Mouse (Mus musculus) kidney, postnatal 0 days (tissue): ENCODE data around the gene Gm5431. TPM values are rescaled to one million over a fixed set of nuclear protein-coding genes. Genes with fewer than 3 reads are reported as not detected.
"Not testable (repeated sequence)": the region's sequence is repeated elsewhere in the genome, so short reads cannot be mapped to it uniquely, and the experiment has no call there.

ENCODE experiments used
- ATAC-seq: fragments of 200-750 bp; cut with Nextera tagmentation; replicated peaks from 2 replicates; pipeline ENCODE4 v1.8.0; 2017; ENCODE audit warnings: low read depth, moderate number of reproducible peaks, moderate TSS enrichment, moderate library complexity; ENCODE audit not compliant: low FRiP score
- DNase-seq: peaks from one replicate; pipeline ENCODE4 v3.0.0-alpha.2; 2016; ENCODE audit warnings: low spot score
- H3K27ac ChIP-seq: fragments of 300-500 bp; sonication (generic); 2 replicates; pipeline ENCODE4 v1.5.1; 2014; ENCODE audit warnings: mild to moderate bottlenecking
- H3K27me3 ChIP-seq: fragments of 300-500 bp; sonication (generic); 2 replicates; pipeline ENCODE4 v1.6.1; 2014; ENCODE audit warnings: low read length, mixed read lengths; ENCODE audit not compliant: insufficient read depth
- H3K36me3 ChIP-seq: fragments of 300-500 bp; sonication (generic); 2 replicates; pipeline ENCODE4 v1.6.1; 2014; ENCODE audit warnings: low read length, mixed read lengths; ENCODE audit not compliant: insufficient read depth
- H3K4me1 ChIP-seq: fragments of 300-500 bp; sonication (generic); replicated peaks from 2 replicates; pipeline ENCODE4 v1.6.1; 2014; ENCODE audit warnings: antibody characterized with exemption, low read length, mixed read lengths; ENCODE audit not compliant: insufficient read depth
- H3K4me2 ChIP-seq: fragments of 300-500 bp; sonication (generic); 2 replicates; pipeline ENCODE4 v1.6.1; 2014; ENCODE audit warnings: mild to moderate bottlenecking, low read length, moderate library complexity, mixed read lengths
- H3K4me3 ChIP-seq: fragments of 300-500 bp; sonication (generic); replicated peaks from 2 replicates; pipeline ENCODE4 v1.5.1; 2014; ENCODE audit warnings: low read depth, low read length
- H3K9ac ChIP-seq: fragments of 300-500 bp; sonication (generic); 2 replicates; pipeline ENCODE4 v1.6.1; 2014; ENCODE audit warnings: low read depth, low read length
- H3K9me3 ChIP-seq: fragments of 300-500 bp; sonication (generic); replicated peaks from 2 replicates; pipeline ENCODE4 v1.6.1; 2016; ENCODE audit warnings: low read length, inconsistent platforms, mixed read lengths
- CTCF ChIP-seq: IDR thresholded peaks from 2 replicates; pipeline ENCODE4 v1.5.1; 2016; ENCODE audit warnings: antibody characterized with exemption, low read depth, mild to moderate bottlenecking, moderate library complexity
- WGBS: fragments of 180-500 bp; shearing (Covaris S2); extraction: QIAGEN DNeasy Blood & Tissue Kit; methylation state at CpG from one replicate; pipeline ENCODE4 v1.1.7; 2014; 5-methylcytosine and 5-hydroxymethylcytosine counted together
- polyA plus RNA-seq: library from polyadenylated mRNA; unstranded; fragments of >200 nt; fragmentation: Nextera tagmentation; extraction: Ambion mirVana; gene quantifications from 2 replicates; pipeline ENCODE4 v1.2.1, GENCODE M21; 2015

Gm5431 gene
- polyA plus RNA-seq, 1 experiment from 2014 or later, result 0.43 TPM

- Histone ChIP-seq H3K4me1 (peaks cover 5% of the 10 kb centered on the region), H3K4me3 (no peak overlapping the region), H3K9ac (no peak overlapping the region), H3K36me3 (no peaks in the 10 kb centered on the region), H3K4me2 (no peak overlapping the region), H3K27me3 (no peaks in the 10 kb centered on the region), H3K9me3 (no peaks in the 10 kb centered on the region), H3K27ac (no peak overlapping the region)
- peak; percentile 38 for TF ChIP-seq CTCF
- 86% methylated on average over 1 of the region's 1 CpGs for WGBS
- ATAC-seq (no peak), DNase-seq (no peak)
These were observed 25.3 kb downstream of the Gm5431 start for GRCm38 (mm10) chr11:48876680-48877079.

GRCm38 (mm10) chr11:48875343-48875837, 26.6 kb downstream of the Gm5431 start:
- H3K4me1 ChIP-seq, ATAC-seq, H3K36me3 ChIP-seq, H3K4me3 ChIP-seq, DNase-seq, H3K27ac ChIP-seq, H3K27me3 ChIP-seq, H3K4me2 ChIP-seq, H3K9me3 ChIP-seq, H3K9ac ChIP-seq: not testable (repeated sequence)
- WGBS, result 73% methylated on average over 1 of the region's 1 CpGs

DNA sequence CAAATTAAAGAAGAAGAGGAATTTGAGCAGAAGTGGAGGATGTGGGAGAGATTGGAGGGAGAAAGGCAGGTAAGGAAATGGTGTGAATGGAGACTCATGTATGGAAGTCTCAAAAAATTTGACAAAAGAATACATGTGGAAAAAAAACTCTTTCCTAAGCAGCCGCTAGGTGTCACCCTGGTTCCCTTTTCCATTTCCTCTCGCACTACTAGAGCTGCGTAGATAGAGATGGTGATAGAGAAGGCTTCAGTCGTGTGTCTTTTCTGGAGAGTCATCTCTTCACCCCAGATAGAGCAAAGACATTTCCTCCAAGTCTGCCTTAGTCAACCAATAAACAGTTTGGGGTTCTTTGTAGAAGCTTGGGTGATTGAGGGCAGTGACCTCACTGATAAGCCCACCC, 27.5 kb downstream of the Gm5431 start:
- no peaks in the 10 kb centered on the region for H3K27me3 ChIP-seq
- no peak overlapping the region for H3K4me3 ChIP-seq
- H3K9me3 ChIP-seq, result no peaks in the 10 kb centered on the region
- H3K4me2 ChIP-seq, result no peak overlapping the region
- TF ChIP-seq CTCF, result peak; percentile 92
- no peak overlapping the region for H3K9ac ChIP-seq
- no peak for ATAC-seq
- no peak overlapping the region for H3K27ac ChIP-seq
- H3K4me1 ChIP-seq, result peaks cover 14% of the 10 kb centered on the region
- no peaks in the 10 kb centered on the region for H3K36me3 ChIP-seq
- WGBS, result 1% methylated on average over 4 of the region's 4 CpGs
- DNase-seq, result peak; percentile 88

DNA sequence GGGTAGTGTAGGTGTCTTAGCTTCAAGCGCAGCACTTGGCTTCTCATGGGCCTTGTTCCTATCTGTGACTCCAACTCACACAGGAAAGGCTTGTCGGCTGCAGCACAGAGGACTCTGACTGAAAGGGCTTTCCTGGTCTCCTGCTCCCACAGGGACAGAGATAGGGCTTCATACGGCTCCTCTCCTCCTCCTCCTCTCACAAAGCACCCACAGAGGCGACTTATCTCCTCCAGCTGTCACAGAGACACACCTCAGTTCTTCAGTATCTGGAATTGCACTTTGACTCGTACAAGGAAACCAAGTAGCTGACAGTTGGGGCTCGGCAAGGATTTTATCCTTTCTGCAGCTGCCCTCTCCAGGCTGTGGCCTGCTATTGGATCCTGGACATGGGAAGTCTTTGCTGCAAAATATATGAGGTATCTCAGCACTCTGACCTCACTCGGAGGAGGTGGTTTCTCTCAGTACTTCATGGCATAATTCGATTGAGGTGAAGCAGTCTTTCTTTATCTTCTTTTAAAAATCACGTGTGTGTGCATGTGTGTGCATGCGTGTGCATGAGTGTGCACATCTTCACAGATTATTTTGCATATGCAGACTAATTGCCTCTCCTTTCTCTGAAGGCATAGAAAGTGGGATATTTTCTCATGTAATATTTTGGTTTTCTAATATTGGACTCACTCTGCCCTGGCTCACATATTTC, 28.3 kb downstream of the Gm5431 start:
- H3K27me3 ChIP-seq, result no peaks in the 10 kb centered on the region
- no peaks in the 10 kb centered on the region for H3K36me3 ChIP-seq
- WGBS, result 48% methylated on average over 10 of the region's 10 CpGs
- H3K9me3 ChIP-seq, result no peaks in the 10 kb centered on the region
- no peak overlapping the region for H3K9ac ChIP-seq
- peaks cover 15% of the 10 kb centered on the region for H3K4me1 ChIP-seq
- no peak overlapping the region for H3K4me2 ChIP-seq
- H3K4me3 ChIP-seq, result no peak overlapping the region
- 0 out of 2 replicates have a peak overlapping the region, but pooled peaks have one; percentile 42 for H3K27ac ChIP-seq
- peak; percentile 35 for DNase-seq
- ATAC-seq, result no peak
- TF ChIP-seq CTCF, result no peak

DNA sequence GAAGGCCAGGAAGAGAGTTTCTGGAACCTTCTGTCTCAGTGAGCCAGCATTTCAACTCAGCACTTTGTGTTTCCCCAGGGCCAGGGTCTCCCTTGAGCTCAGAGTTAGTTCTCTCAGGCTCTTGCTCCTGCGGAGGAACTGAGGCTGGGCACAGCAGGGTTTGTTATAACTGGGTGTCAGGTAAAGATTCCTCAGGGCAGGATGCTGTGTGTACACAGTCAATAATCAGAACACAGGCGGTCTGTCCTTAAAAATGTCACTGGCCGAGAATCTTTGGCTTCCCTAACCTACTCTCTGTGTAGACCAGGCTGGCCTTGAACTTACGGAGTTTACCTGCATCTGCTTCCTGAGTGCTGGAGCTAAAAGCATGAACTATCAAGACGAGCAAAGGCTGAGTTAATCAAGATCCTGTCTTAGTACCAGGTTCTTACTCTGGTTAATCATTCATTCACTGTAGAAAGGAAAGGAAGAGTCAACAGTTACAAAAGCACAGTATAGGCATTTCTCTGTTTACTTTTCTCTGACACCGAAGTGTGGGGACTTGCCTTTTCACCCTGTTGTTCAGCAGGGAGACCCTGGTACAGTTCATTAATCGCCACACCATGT, 29.2 kb downstream of the Gm5431 start:
- no peak for ATAC-seq
- H3K27me3 ChIP-seq, result no peaks in the 10 kb centered on the region
- H3K9me3 ChIP-seq, result no peaks in the 10 kb centered on the region
- peaks cover 15% of the 10 kb centered on the region for H3K4me1 ChIP-seq
- 65% methylated on average over 7 of the region's 7 CpGs for WGBS
- peak overlapping the region; percentile 73; the same call in 1 of the 2 replicates for H3K4me2 ChIP-seq
- no peaks in the 10 kb centered on the region for H3K36me3 ChIP-seq
- 0 out of 2 replicates have a peak overlapping the region, but pooled peaks have one; percentile 68 for H3K9ac ChIP-seq
- peak overlapping the region; percentile 52; the same call in 1 of the 2 replicates for H3K4me3 ChIP-seq
- DNase-seq, result peak; percentile 20
- peak overlapping the region; percentile 91 for H3K27ac ChIP-seq
- no peak for TF ChIP-seq CTCF

DNA sequence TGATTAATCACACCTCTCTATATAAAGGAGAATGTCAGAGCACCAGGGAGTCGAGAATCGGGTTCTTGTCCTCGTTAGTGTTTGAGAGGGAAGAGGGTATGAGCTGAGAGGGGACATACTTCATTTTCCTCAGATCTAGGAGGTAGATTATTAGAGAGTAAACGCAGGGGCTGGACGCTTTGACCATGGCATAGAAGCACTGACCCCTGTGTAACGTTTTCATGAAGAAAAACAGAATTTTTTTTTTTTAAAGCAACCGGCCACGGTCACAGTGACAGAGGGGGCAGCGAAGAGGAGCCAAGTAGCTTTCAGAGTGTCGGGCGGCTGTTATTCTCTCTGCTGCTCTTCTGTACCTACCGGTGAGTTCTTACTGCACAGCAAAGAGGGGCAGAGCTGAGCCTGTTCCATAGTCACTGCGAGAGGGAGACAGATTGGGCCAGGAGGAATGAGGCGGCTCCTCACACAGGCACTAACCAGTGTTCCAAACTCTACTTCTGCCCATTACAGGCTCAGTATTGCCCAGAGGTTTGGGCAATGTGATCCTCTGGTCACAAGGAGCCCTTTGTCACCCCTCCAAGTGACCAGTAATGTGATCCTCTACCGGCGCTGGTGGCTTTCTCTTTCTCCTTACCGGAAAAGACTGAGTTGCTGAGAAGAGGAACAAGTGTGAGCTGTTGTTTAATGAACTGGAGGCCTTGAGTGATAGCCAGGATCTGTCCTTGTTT, 30.0 kb downstream of the Gm5431 start:
- no peak for TF ChIP-seq CTCF
- DNase-seq, result peak; percentile 70
- no peaks in the 10 kb centered on the region for H3K9me3 ChIP-seq
- 3% methylated on average over 17 of the region's 17 CpGs for WGBS
- no peak for ATAC-seq
- H3K4me3 ChIP-seq, result peak overlapping the region; percentile 52
- peak overlapping the region; percentile 68 for H3K9ac ChIP-seq
- peak overlapping the region; percentile 73 for H3K4me2 ChIP-seq
- H3K27me3 ChIP-seq, result no peaks in the 10 kb centered on the region
- peaks cover 18% of the 10 kb centered on the region for H3K4me1 ChIP-seq
- no peaks in the 10 kb centered on the region for H3K36me3 ChIP-seq
- peak overlapping the region; percentile 91 for H3K27ac ChIP-seq
